In genomic region chr8:128201635-128202034, GRCm38 (mm10) we compare ENCODE assay signal across 26 mouse cellular contexts.
"Had no signal": no experiment of that assay in that cellular context is flagged by ENCODE, and none has a peak within 500 bp of the region (broad histone marks: within the 10 kb centered on the region; RNA-seq: fewer than 3 reads in every experiment).

No protein-coding gene starts in this region.

- H3K9me3 ChIP-seq: heart, embryonic 13.5 days; heart, embryonic 15.5 days; hindbrain, embryonic 13.5 days; hindbrain, embryonic 15.5 days; kidney, embryonic 15.5 days; limb, embryonic 12.5 days; limb, embryonic 15.5 days; liver, embryonic 12.5 days had no signal

- H3K27ac ChIP-seq: heart, adult 2 months; heart, embryonic 13.5 days; heart, embryonic 15.5 days; hindbrain, embryonic 13.5 days; hindbrain, embryonic 15.5 days; hindbrain, postnatal 0 days; kidney, embryonic 15.5 days; kidney, postnatal 0 days; layer of hippocampus, adult 2 months; limb, embryonic 12.5 days; limb, embryonic 15.5 days; liver, embryonic 12.5 days; liver, embryonic 14.5 days had no signal

- H3K36me3 ChIP-seq: heart, embryonic 13.5 days; heart, embryonic 15.5 days; hindbrain, embryonic 13.5 days; hindbrain, embryonic 15.5 days; kidney, embryonic 15.5 days; limb, embryonic 12.5 days; limb, embryonic 15.5 days; liver, embryonic 12.5 days had no signal

- H3K4me3 ChIP-seq: heart, adult 2 months; heart, embryonic 13.5 days; heart, embryonic 15.5 days; hindbrain, embryonic 13.5 days; hindbrain, embryonic 15.5 days; kidney, embryonic 15.5 days; layer of hippocampus, adult 2 months; limb, embryonic 12.5 days; limb, embryonic 15.5 days; liver, embryonic 12.5 days had no signal

- DNase-seq: gastrocnemius, postnatal 14 days; gastrocnemius, postnatal 36 days; heart, adult 11 months; heart, adult 2 months; heart, postnatal 14 days; heart, postnatal 36 days; kidney, adult 11 months; kidney, adult 2 months; kidney, adult 9 months; kidney, postnatal 14 days; kidney, postnatal 4 days; left cerebral cortex, postnatal 4 days had no signal

- H3K27me3 ChIP-seq: heart, embryonic 13.5 days; heart, embryonic 15.5 days; hindbrain, embryonic 13.5 days; hindbrain, embryonic 15.5 days; kidney, embryonic 15.5 days; limb, embryonic 12.5 days; limb, embryonic 15.5 days; liver, embryonic 12.5 days had no signal

- H3K4me2 ChIP-seq: heart, embryonic 11.5 days; heart, embryonic 13.5 days; heart, embryonic 15.5 days; hindbrain, embryonic 13.5 days; hindbrain, embryonic 15.5 days; kidney, embryonic 15.5 days; limb, embryonic 12.5 days; limb, embryonic 15.5 days; liver, embryonic 12.5 days had no signal

- ATAC-seq: hindbrain, postnatal 0 days; intestine, embryonic 16.5 days; liver, embryonic 12.5 days had no signal

- H3K4me1 ChIP-seq: heart, embryonic 13.5 days; heart, embryonic 15.5 days; hindbrain, embryonic 13.5 days; hindbrain, embryonic 15.5 days; limb, embryonic 12.5 days; limb, embryonic 15.5 days; liver, embryonic 12.5 days had no signal

- H3K9ac ChIP-seq: heart, embryonic 13.5 days; heart, embryonic 15.5 days; hindbrain, embryonic 13.5 days; hindbrain, embryonic 15.5 days; kidney, embryonic 15.5 days; limb, embryonic 12.5 days; limb, embryonic 15.5 days; liver, embryonic 12.5 days; liver, embryonic 14.5 days had no signal
